9 mouse cellular contexts compared by ENCODE assay signal in the genomic region with DNA sequence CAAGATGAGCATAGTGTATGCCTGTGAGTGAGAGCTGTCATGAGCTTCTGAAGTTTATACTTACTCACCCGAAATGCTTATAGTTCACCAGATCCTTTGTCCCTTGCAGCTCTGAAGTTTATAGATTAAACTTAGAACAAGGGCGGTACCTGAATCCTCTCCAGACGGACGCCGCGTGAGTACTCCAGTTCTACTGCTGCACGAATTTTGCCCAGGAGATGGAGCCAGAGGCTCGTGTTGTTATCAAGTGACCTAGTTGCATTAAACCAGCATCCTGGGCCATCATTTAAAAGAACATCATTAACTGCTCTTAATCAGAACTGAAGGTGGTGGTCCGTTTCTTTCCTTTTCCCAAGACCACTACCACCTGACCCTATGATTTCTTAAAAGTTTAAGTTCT. TPM values are rescaled to one million over a fixed set of nuclear protein-coding genes. Genes with fewer than 3 reads are reported as not detected.
A peak's percentile ranks its signal among the peaks of the same experiment; 100 is the strongest.
DNase-seq lines count a peak whose midpoint lies in the region; ATAC-seq and TF ChIP-seq lines count a peak whose summit lies in the region.
"Had no signal": no experiment of that assay in that cellular context is flagged by ENCODE, and none has a peak within 500 bp of the region (broad histone marks: within the 10 kb centered on the region; RNA-seq: fewer than 3 reads in every experiment).

No protein-coding gene starts in this region.

- peak; percentile 47 for DNase-seq in hindbrain, postnatal 0 days (ENCODE audit: low spot score)
- no peak for DNase-seq in hindbrain, embryonic 14.5 days (ENCODE audit: low spot score)
- peak; percentile 54 for DNase-seq in testis, postnatal 10 days (ENCODE audit: low spot score)
- no peak for DNase-seq in testis, postnatal 14 days (ENCODE audit: low spot score)
- DNase-seq in kidney, postnatal 10 days = peak; percentile 65
- DNase-seq in urinary bladder, postnatal 25 days (ENCODE audit: low spot score) = no peak
- no peak for DNase-seq in adrenal gland, postnatal 25 days

- ATAC-seq in hindbrain, postnatal 0 days = no peak
- no peak for ATAC-seq in hindbrain, embryonic 14.5 days (ENCODE audit: low FRiP score)

- peaks cover 59% of the 10 kb centered on the region for H3K36me3 ChIP-seq in hindbrain, postnatal 0 days (ENCODE audit: insufficient read depth, low read length)
- H3K36me3 ChIP-seq in hindbrain, embryonic 14.5 days (replicated peaks; ENCODE audit: control insufficient read depth, insufficient read depth) = peaks cover 96% of the 10 kb centered on the region

- no peak overlapping the region for H3K4me3 ChIP-seq in hindbrain, postnatal 0 days (ENCODE audit: low read length)
- H3K4me3 ChIP-seq in hindbrain, embryonic 14.5 days (replicated peaks; ENCODE audit: low read length) = no peak overlapping the region
- H3K4me3 ChIP-seq: embryonic facial prominence, embryonic 12.5 days; limb, embryonic 10.5 days had no signal

- H3K4me1 ChIP-seq in hindbrain, postnatal 0 days (ENCODE audit: insufficient read depth, low read length) = no peaks in the 10 kb centered on the region
- H3K4me1 ChIP-seq in hindbrain, embryonic 14.5 days (replicated peaks; ENCODE audit: control insufficient read depth, insufficient read depth, low read length) = no peaks in the 10 kb centered on the region
- H3K4me1 ChIP-seq: embryonic facial prominence, embryonic 12.5 days; limb, embryonic 10.5 days had no signal

- H3K9me3 ChIP-seq in hindbrain, postnatal 0 days (ENCODE audit: low read length) = no peaks in the 10 kb centered on the region
- no peaks in the 10 kb centered on the region for H3K9me3 ChIP-seq in hindbrain, embryonic 14.5 days (ENCODE audit: control insufficient read depth, low read length)
- H3K9me3 ChIP-seq: embryonic facial prominence, embryonic 12.5 days; limb, embryonic 10.5 days had no signal

- H3K9ac ChIP-seq in hindbrain, postnatal 0 days (replicated peaks; ENCODE audit: low read length) = no peak overlapping the region
- H3K9ac ChIP-seq in hindbrain, embryonic 14.5 days = no peak overlapping the region
- H3K9ac ChIP-seq: embryonic facial prominence, embryonic 12.5 days had no signal

- peak; percentile 42; the same call in 1 of the 2 replicates for TF ChIP-seq CTCF in hindbrain, postnatal 0 days (IDR thresholded peaks at IDR 0.05; ENCODE audit: low read depth)

- 88% methylated on average over 9 of the region's 9 CpGs for WGBS in hindbrain, postnatal 0 days
- WGBS in hindbrain, embryonic 14.5 days = 93% methylated on average over 9 of the region's 9 CpGs

- no peaks in the 10 kb centered on the region for H3K27me3 ChIP-seq in hindbrain, postnatal 0 days (ENCODE audit: insufficient read depth, low read length)
- no peaks in the 10 kb centered on the region for H3K27me3 ChIP-seq in hindbrain, embryonic 14.5 days (ENCODE audit: control insufficient read depth, insufficient read depth, low read length)
- H3K27me3 ChIP-seq: embryonic facial prominence, embryonic 12.5 days had no signal

- no peak overlapping the region for H3K27ac ChIP-seq in hindbrain, postnatal 0 days
- H3K27ac ChIP-seq in hindbrain, embryonic 14.5 days = no peak overlapping the region
- H3K27ac ChIP-seq: embryonic facial prominence, embryonic 12.5 days; limb, embryonic 10.5 days had no signal

- H3K4me2 ChIP-seq in hindbrain, postnatal 0 days (ENCODE audit: low read depth, low read length) = no peak overlapping the region
- no peak overlapping the region for H3K4me2 ChIP-seq in hindbrain, embryonic 14.5 days (replicated peaks)
- H3K4me2 ChIP-seq: embryonic facial prominence, embryonic 12.5 days had no signal

RNA-seq across cellular contexts. Expression of gene Nol10, which starts 10.7 kb away (rescaled TPM):
- 6.6 and 7.1 TPM in 2 replicates for total RNA-seq in hindbrain, postnatal 0 days (2014; rRNA removed)
- polyA plus RNA-seq in hindbrain, postnatal 0 days (2015; fragmentation: Nextera tagmentation; extraction: Ambion mirVana) = 12.0 and 13.4 TPM in 2 replicates
- polyA plus RNA-seq in hindbrain, embryonic 14.5 days (2014; fragmentation: Nextera tagmentation; extraction: Ambion mirVana) = 22.0 and 23.5 TPM in 2 replicates
- 13.8 and 16.1 TPM in 2 replicates for total RNA-seq in adrenal gland, postnatal 25 days (2021)

RNA-seq across cellular contexts. Expression of gene Atp6v1c2, which starts 29.8 kb away (rescaled TPM):
- total RNA-seq in hindbrain, postnatal 0 days (2014; rRNA removed) = 0.52 TPM in 1 of 2 replicates, not detected in the other
- 0.86 and 1.1 TPM in 2 replicates for polyA plus RNA-seq in hindbrain, postnatal 0 days (2015; fragmentation: Nextera tagmentation; extraction: Ambion mirVana)
- 0.55 and 0.67 TPM in 2 replicates for polyA plus RNA-seq in hindbrain, embryonic 14.5 days (2014; fragmentation: Nextera tagmentation; extraction: Ambion mirVana)
- total RNA-seq in adrenal gland, postnatal 25 days (2021) = 0.90 and 1.5 TPM in 2 replicates

Comparison
In these comparisons a context has a peak if more than half of its experiments do, and no peak if none do; other contexts are left out.
1. DNase-seq: peak in hindbrain, postnatal 0 days (single experiment), testis, postnatal 10 days (single experiment) and kidney, postnatal 10 days (single experiment); none in hindbrain, embryonic 14.5 days (single experiment), testis, postnatal 14 days (single experiment), urinary bladder, postnatal 25 days (single experiment) and adrenal gland, postnatal 25 days (single experiment).